Mouse (Mus musculus) spleen, adult 2 months (tissue): ENCODE data around the gene Sdsl. TPM values are rescaled to one million over a fixed set of nuclear protein-coding genes. Genes with fewer than 3 reads are reported as not detected.

Experiments used
- DNase-seq, 2 experiments: peaks; one replicate each; pipeline versions ENCODE4 v3.0.0 to v3.0.0-alpha.2; 2012 to 2021; ENCODE audit warnings: low spot score in 2 of 2, low read depth in 1 of 2
- H3K27ac ChIP-seq: fragments of 200-500 bp; 2 replicates; pipeline ENCODE4 v1.5.1; 2012; ENCODE audit warnings: low read length, inconsistent platforms; ENCODE audit not compliant: insufficient read depth
- H3K27me3 ChIP-seq: fragments of 200-500 bp; 2 replicates; pipeline ENCODE4 v1.6.1; 2012; ENCODE audit warnings: mild to moderate bottlenecking, moderate library complexity, low read length, inconsistent platforms; ENCODE audit not compliant: control insufficient read depth, insufficient read depth
- H3K36me3 ChIP-seq: fragments of 200-500 bp; 2 replicates; pipeline ENCODE4 v1.6.1; 2012; ENCODE audit warnings: mild to moderate bottlenecking, low read length, inconsistent platforms; ENCODE audit not compliant: control insufficient read depth, insufficient read depth
- H3K4me1 ChIP-seq: fragments of 200-500 bp; 2 replicates; pipeline ENCODE4 v1.6.1; 2011; ENCODE audit warnings: inconsistent platforms; ENCODE audit not compliant: control insufficient read depth, insufficient read depth, insufficient read length
- H3K4me3 ChIP-seq: fragments of 200-500 bp; 2 replicates; pipeline ENCODE4 v1.5.1; 2011; ENCODE audit warnings: mild to moderate bottlenecking, inconsistent platforms; ENCODE audit not compliant: insufficient read depth, insufficient read length; ENCODE audit errors: extremely low read depth
- CTCF ChIP-seq: fragments of 200-500 bp; IDR thresholded peaks from 2 replicates; pipeline ENCODE4 v1.5.1; 2011; ENCODE audit warnings: mild to moderate bottlenecking, inconsistent platforms; ENCODE audit not compliant: insufficient read depth, insufficient read length, insufficient replicate concordance; ENCODE audit errors: extremely low read depth
- POLR2A ChIP-seq: fragments of 200-500 bp; IDR thresholded peaks from 2 replicates; pipeline ENCODE4 v1.6.1; 2011; ENCODE audit warnings: low read depth, low read length, inconsistent platforms
- WGBS: fragments of 180-500 bp; shearing (Covaris S2); methylation state at CpG from one replicate; pipeline ENCODE4 v1.1.7; 2018; 5-methylcytosine and 5-hydroxymethylcytosine counted together
- polyA plus RNA-seq: library from polyadenylated mRNA; depleted of rRNA; stranded (reverse); fragments of >200 nt; gene quantifications from 2 replicates; pipeline ENCODE4 v1.2.3, GENCODE M21; 2012

Gene Sdsl
- polyA plus RNA-seq, 1 experiment, result 4.0 TPM

- no peak for TF ChIP-seq CTCF
- no peak for TF ChIP-seq POLR2A
- peaks cover 4% of the 10 kb centered on the region; the same call in 1 of the 2 replicates for H3K4me1 ChIP-seq
- peak overlapping the region; percentile 73 for H3K27ac ChIP-seq
- H3K36me3 ChIP-seq, result no peaks in the 10 kb centered on the region; the same call in 1 of the 2 replicates
- H3K27me3 ChIP-seq, result no peaks in the 10 kb centered on the region
- 5% methylated on average over 14 of the region's 14 CpGs for WGBS
- peak overlapping the region; percentile 83; the same call in 1 of the 2 replicates for H3K4me3 ChIP-seq
- no peak for DNase-seq
Observed at GRCm38 (mm10) chr5:120511643-120512220, 39.1 kb upstream of the Sdsl start.

- peak; percentile 82 to 96 for DNase-seq
- 1% methylated on average over 36 of the region's 36 CpGs for whole genome bisulfite sequencing
- Histone ChIP-seq H3K27me3 (no peaks in the 10 kb centered on the region), H3K36me3 (no peaks in the 10 kb centered on the region; the same call in 1 of the 2 replicates), H3K27ac (peak within 1 kb of the TSS; percentile 73), H3K4me3 (peak within 1 kb of the TSS; percentile 83), H3K4me1 (peaks cover 4% of the 10 kb centered on the region; the same call in 1 of the 2 replicates)
- TF ChIP-seq CTCF (no peak), POLR2A (peak; percentile 66)
Observed at GRCm38 (mm10) chr5:120510982-120511642, 38.5 kb upstream of the Sdsl start, which contains the start of gene Slc8b1. Gene Slc8b1 (plus strand): TSS chr5:120511168.

- Histone ChIP-seq H3K27me3 (no peaks in the 10 kb centered on the region), H3K4me1 (peaks cover 4% of the 10 kb centered on the region), H3K27ac (no peak overlapping the region), H3K4me3 (no peak overlapping the region), H3K36me3 (no peaks in the 10 kb centered on the region)
- TF ChIP-seq CTCF, result no peak
- no peak for TF ChIP-seq POLR2A
- DNase-seq, result no peak
- WGBS, result 74% methylated on average over 4 of the region's 4 CpGs
Observed at GRCm38 (mm10) chr5:120507311-120507710, 34.7 kb upstream of the Sdsl start.

- no peak for TF ChIP-seq POLR2A
- H3K27ac ChIP-seq, result no peak overlapping the region
- no peak for DNase-seq
- H3K27me3 ChIP-seq, result no peaks in the 10 kb centered on the region
- H3K4me3 ChIP-seq, result no peak overlapping the region
- no peaks in the 10 kb centered on the region for H3K36me3 ChIP-seq
- peaks cover 3% of the 10 kb centered on the region for H3K4me1 ChIP-seq
- WGBS, result 75% methylated on average over 9 of the region's 9 CpGs
Observed at GRCm38 (mm10) chr5:120506490-120506889, 33.9 kb upstream of the Sdsl start.

GRCm38 (mm10) chr5:120505781-120506180, 33.2 kb upstream of the Sdsl start:
- DNase-seq, result no peak
- no peaks in the 10 kb centered on the region for H3K27me3 ChIP-seq
- WGBS, result 66% methylated on average over 9 of the region's 9 CpGs
- H3K4me1 ChIP-seq, result peaks cover 3% of the 10 kb centered on the region
- H3K27ac ChIP-seq, result no peak overlapping the region
- H3K36me3 ChIP-seq, result no peaks in the 10 kb centered on the region
- TF ChIP-seq CTCF (no peak), POLR2A (no peak)
- no peak overlapping the region for H3K4me3 ChIP-seq

- H3K4me1 ChIP-seq, result peaks cover 3% of the 10 kb centered on the region
- WGBS, result 21% methylated on average over 16 of the region's 16 CpGs
- H3K36me3 ChIP-seq, result no peaks in the 10 kb centered on the region
- no peak overlapping the region for H3K27ac ChIP-seq
- peak in 1 of 2 experiments; percentile 51 for DNase-seq
- no peaks in the 10 kb centered on the region for H3K27me3 ChIP-seq
- no peak overlapping the region for H3K4me3 ChIP-seq
- TF ChIP-seq CTCF (peak; percentile 95), POLR2A (no peak)
Observed at GRCm38 (mm10) chr5:120505368-120505767, 32.8 kb upstream of the Sdsl start.
